Mouse (Mus musculus) midbrain, postnatal 0 days (tissue): ENCODE data around the gene Etv4. TPM values are rescaled to one million over a fixed set of nuclear protein-coding genes. Genes with fewer than 3 reads are reported as not detected.

Experiments used
- ATAC-seq: fragments of 200-750 bp; cut with Nextera tagmentation; 2 replicates; pipeline ENCODE4 v1.8.0; 2017; ENCODE audit warnings: moderate number of reproducible peaks, mild to moderate bottlenecking, moderate TSS enrichment, moderate library complexity; ENCODE audit not compliant: low FRiP score
- DNase-seq: peaks from one replicate; pipeline ENCODE4 v3.0.0-alpha.2; 2015; ENCODE audit warnings: low spot score
- H3K27ac ChIP-seq: fragments of 300-500 bp; sonication (generic); 2 replicates; pipeline ENCODE4 v1.5.1; 2014; ENCODE audit warnings: low read depth, mild to moderate bottlenecking, low read length, mixed read lengths
- H3K27me3 ChIP-seq: fragments of 300-500 bp; sonication (generic); 2 replicates; pipeline ENCODE4 v1.6.1; 2014; ENCODE audit warnings: low read length, control low read depth, mixed read lengths; ENCODE audit not compliant: insufficient read depth
- H3K36me3 ChIP-seq: fragments of 300-500 bp; sonication (generic); 2 replicates; pipeline ENCODE4 v1.6.1; 2014; ENCODE audit warnings: low read length, control low read depth, mixed read lengths; ENCODE audit not compliant: insufficient read depth
- H3K4me1 ChIP-seq: fragments of 300-500 bp; sonication (generic); 2 replicates; pipeline ENCODE4 v1.6.1; 2014; ENCODE audit warnings: mild to moderate bottlenecking, control low read depth, antibody characterized with exemption, low read length, mixed read lengths; ENCODE audit not compliant: insufficient read depth
- H3K4me2 ChIP-seq: fragments of 300-500 bp; sonication (generic); 2 replicates; pipeline ENCODE4 v1.6.1; 2014; ENCODE audit warnings: low read depth, mild to moderate bottlenecking, low read length, mixed read lengths; ENCODE audit not compliant: poor library complexity, severe bottlenecking
- H3K4me3 ChIP-seq: fragments of 300-500 bp; sonication (generic); 2 replicates; pipeline ENCODE4 v1.5.1; 2014; ENCODE audit warnings: low read depth, mild to moderate bottlenecking, low read length, moderate library complexity
- H3K9ac ChIP-seq: fragments of 300-500 bp; sonication (generic); replicated peaks from 2 replicates; pipeline ENCODE4 v1.6.1; 2014; ENCODE audit warnings: mild to moderate bottlenecking, low read length, moderate library complexity, mixed read lengths; ENCODE audit not compliant: poor library complexity, severe bottlenecking
- H3K9me3 ChIP-seq: fragments of 300-500 bp; sonication (generic); 2 replicates; pipeline ENCODE4 v1.6.1; 2016; ENCODE audit warnings: low read length, control low read depth
- CTCF ChIP-seq: IDR thresholded peaks from 2 replicates; pipeline ENCODE4 v1.5.1; 2016; ENCODE audit warnings: antibody characterized with exemption, mild to moderate bottlenecking
- WGBS: fragments of 180-500 bp; shearing (Covaris S2); extraction: QIAGEN DNeasy Blood & Tissue Kit; methylation state at CpG from one replicate; pipeline ENCODE4 v1.1.7; 2014; 5-methylcytosine and 5-hydroxymethylcytosine counted together
- polyA plus RNA-seq: library from polyadenylated mRNA; unstranded; fragments of >200 nt; fragmentation: Nextera tagmentation; extraction: Ambion mirVana; gene quantifications from 2 replicates; pipeline ENCODE4 v1.2.1, GENCODE M21; 2015
- total RNA-seq: library from RNA; depleted of rRNA; stranded (reverse); fragments of >200 nt; gene quantifications from 2 replicates; pipeline ENCODE4 v1.2.3, GENCODE M21; 2014; rRNA removed

Etv4 gene
- total and polyA plus RNA-seq, 2 experiments from 2014 or later = 18.4 to 30.4 TPM

DNA sequence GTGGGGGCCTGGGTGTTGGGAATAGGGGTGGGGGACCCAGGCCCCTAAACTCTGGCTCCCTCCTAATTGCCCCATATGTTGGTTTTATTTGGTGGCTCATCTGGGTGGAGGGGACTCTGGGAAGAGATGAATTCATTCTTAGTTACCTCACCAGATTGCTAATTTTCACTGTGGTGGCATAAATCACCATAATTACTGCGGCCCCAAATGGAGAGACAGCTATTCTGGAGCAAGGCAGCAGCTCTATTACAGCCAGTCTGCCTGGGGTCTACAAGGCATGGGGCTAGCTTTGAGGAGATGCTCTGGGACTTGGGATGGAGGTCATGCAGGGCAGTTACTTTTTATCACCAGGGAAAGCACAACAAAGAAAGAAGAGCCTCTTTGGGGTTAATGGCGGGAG, 58.4 kb downstream of the Etv4 start:
- H3K36me3 ChIP-seq = no peaks in the 10 kb centered on the region
- H3K9ac ChIP-seq = no peak overlapping the region
- H3K9me3 ChIP-seq = no peaks in the 10 kb centered on the region
- ATAC-seq = no peak
- no peak for DNase-seq
- H3K4me3 ChIP-seq = no peak overlapping the region
- no peaks in the 10 kb centered on the region for H3K4me1 ChIP-seq
- no peak overlapping the region for H3K27ac ChIP-seq
- TF ChIP-seq CTCF = no peak
- H3K27me3 ChIP-seq = no peaks in the 10 kb centered on the region
- no peak overlapping the region for H3K4me2 ChIP-seq
- 41% methylated on average over 2 of the region's 2 CpGs for WGBS

DNA sequence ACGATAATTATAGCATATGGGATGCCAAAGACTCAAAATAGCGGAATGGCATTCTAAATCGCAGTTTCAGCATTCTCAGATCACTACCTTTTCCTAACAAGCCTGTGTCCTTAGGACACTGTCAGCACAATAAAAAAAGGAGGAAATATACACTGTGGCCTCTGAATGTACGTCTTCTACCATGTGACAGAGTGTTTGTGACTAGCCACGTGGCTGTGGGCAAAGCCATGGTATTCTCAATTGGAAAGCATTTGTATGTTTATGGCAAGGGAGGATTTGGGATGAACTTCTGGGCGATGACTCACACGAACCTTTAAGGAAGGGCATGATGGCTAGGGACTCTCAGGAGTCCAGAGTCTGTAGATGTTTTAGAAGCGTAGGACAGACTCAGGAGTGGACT, 60.1 kb downstream of the Etv4 start:
- Histone ChIP-seq H3K9me3 (no peaks in the 10 kb centered on the region), H3K27ac (no peak overlapping the region), H3K36me3 (no peaks in the 10 kb centered on the region), H3K4me3 (no peak overlapping the region), H3K9ac (no peak overlapping the region), H3K27me3 (no peaks in the 10 kb centered on the region), H3K4me1 (no peaks in the 10 kb centered on the region), H3K4me2 (no peak overlapping the region)
- 83% methylated on average over 8 of the region's 8 CpGs for WGBS
- DNase-seq (no peak), ATAC-seq (no peak)
- TF ChIP-seq CTCF = no peak

DNA sequence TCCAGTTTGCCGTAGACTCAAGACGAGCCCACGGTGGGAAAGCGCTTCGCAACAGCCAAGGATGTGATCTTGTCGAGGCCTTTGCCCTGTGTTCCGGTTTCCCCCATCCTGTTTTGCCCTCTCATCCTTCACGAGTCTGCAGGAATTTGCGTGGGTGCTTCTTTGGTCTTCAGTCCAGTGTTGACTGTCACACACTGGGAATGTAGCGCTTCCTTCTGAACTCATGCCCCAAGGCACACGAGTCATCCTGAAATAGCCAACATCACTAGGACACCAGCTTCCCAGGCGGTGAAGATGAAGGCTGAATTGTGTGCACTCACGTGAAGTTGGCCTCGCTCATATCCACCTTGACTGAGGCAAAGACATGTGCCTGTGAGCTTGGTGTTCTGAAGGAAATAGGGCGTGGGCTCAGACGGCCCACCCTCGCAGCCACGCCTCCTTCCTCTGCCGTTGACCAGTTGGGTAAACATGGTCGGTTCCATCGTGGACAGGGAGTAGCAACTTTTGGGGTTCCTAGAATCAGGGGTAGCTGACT, 65.1 kb downstream of the Etv4 start:
- no peak overlapping the region for H3K4me3 ChIP-seq
- H3K4me1 ChIP-seq = no peaks in the 10 kb centered on the region
- H3K27me3 ChIP-seq = no peaks in the 10 kb centered on the region
- DNase-seq (no peak), ATAC-seq (no peak)
- no peak for TF ChIP-seq CTCF
- no peaks in the 10 kb centered on the region for H3K9me3 ChIP-seq
- no peak overlapping the region for H3K4me2 ChIP-seq
- H3K9ac ChIP-seq = no peak overlapping the region
- 87% methylated on average over 21 of the region's 21 CpGs for WGBS
- H3K27ac ChIP-seq = no peak overlapping the region
- no peaks in the 10 kb centered on the region for H3K36me3 ChIP-seq

Other genes with a start within 250 kb of the Etv4 start
- 2.8 and 5.1 TPM in 2 replicates for gene Brca1, start 233.4 kb downstream of the Etv4 start, total RNA-seq
- 0.84 and 0.90 TPM in 2 replicates for gene Brca1, start 233.4 kb downstream of the Etv4 start, polyA plus RNA-seq
- 121 and 128 TPM in 2 replicates for gene Nbr1, start 233.2 kb downstream of the Etv4 start, total RNA-seq
- gene Nbr1, start 233.2 kb downstream of the Etv4 start, polyA plus RNA-seq = 56.3 and 59.7 TPM in 2 replicates
- 1.5 and 3.0 TPM in 2 replicates for gene Tmem106a, start 203.1 kb downstream of the Etv4 start, total RNA-seq
- 3.5 and 3.6 TPM in 2 replicates for gene Tmem106a, start 203.1 kb downstream of the Etv4 start, polyA plus RNA-seq
- gene Gm11634, start 186.1 kb downstream of the Etv4 start, total RNA-seq = not detected in 2 replicates
- gene Gm11634, start 186.1 kb downstream of the Etv4 start, polyA plus RNA-seq = not detected in 2 replicates
- 2.8 and 3.6 TPM in 2 replicates for gene Rdm1, start 158.2 kb downstream of the Etv4 start, total RNA-seq
- gene Rdm1, start 158.2 kb downstream of the Etv4 start, polyA plus RNA-seq = 8.3 and 9.2 TPM in 2 replicates
- 4.5 and 6.9 TPM in 2 replicates for gene Arl4d, start 119.8 kb downstream of the Etv4 start, total RNA-seq
- gene Arl4d, start 119.8 kb downstream of the Etv4 start, polyA plus RNA-seq = 5.7 and 7.1 TPM in 2 replicates
- 25.7 and 28.5 TPM in 2 replicates for gene Dhx8, start 52.5 kb downstream of the Etv4 start, total RNA-seq
- 22.2 and 30.6 TPM in 2 replicates for gene Dhx8, start 52.5 kb downstream of the Etv4 start, polyA plus RNA-seq
- 0.66 and 1.0 TPM in 2 replicates for gene Meox1, start 109.0 kb upstream of the Etv4 start, total RNA-seq
- 0.83 and 1.2 TPM in 2 replicates for gene Meox1, start 109.0 kb upstream of the Etv4 start, polyA plus RNA-seq
- 0.11 TPM in 1 of 2 replicates, not detected in the other for gene Sost, start 181.6 kb upstream of the Etv4 start, total RNA-seq
- gene Sost, start 181.6 kb upstream of the Etv4 start, polyA plus RNA-seq = 0.12 TPM in 1 of 2 replicates, not detected in the other
- gene Cfap97d1, start 198.9 kb upstream of the Etv4 start, total RNA-seq = not detected in 2 replicates
- not detected in 2 replicates for gene Cfap97d1, start 198.9 kb upstream of the Etv4 start, polyA plus RNA-seq
- gene Dusp3, start 201.6 kb upstream of the Etv4 start, total RNA-seq = 36.3 and 54.3 TPM in 2 replicates
- gene Dusp3, start 201.6 kb upstream of the Etv4 start, polyA plus RNA-seq = 44.1 and 48.5 TPM in 2 replicates
- 68.2 and 71.9 TPM in 2 replicates for gene Mpp3, start 243.1 kb upstream of the Etv4 start, total RNA-seq
- gene Mpp3, start 243.1 kb upstream of the Etv4 start, polyA plus RNA-seq = 53.9 and 54.7 TPM in 2 replicates